Mouse (Mus musculus) cerebellum, postnatal 4 days (tissue): ENCODE results near the gene Lgsn.

Experiments
- DNase-seq, 2 experiments: peaks; one replicate each; pipeline ENCODE4 v3.0.0; 2022; ENCODE audit warnings: low spot score in 2 of 2, mixed read lengths in 1 of 2

The Lgsn gene

GRCm38 (mm10) chr1:31214831-31215230 is 38.6 kb downstream of the Lgsn start:
- no peak for DNase-seq

GRCm38 (mm10) chr1:31220599-31221250 is 44.5 kb downstream of the Lgsn start:
- DNase-seq = no peak

GRCm38 (mm10) chr1:31222564-31222963 is 46.4 kb downstream of the Lgsn start, which contains the start of the genes 4931428L18Rik and Pih1d3:
Gene 4931428L18Rik, minus strand, starts transcription at chr1:31222684.
Gene Pih1d3, plus strand, starts transcription at chr1:31222838.
- DNase-seq = no peak

GRCm38 (mm10) chr1:31233319-31234036 is 57.3 kb downstream of the Lgsn start:
- peak in 1 of 2 experiments; percentile 14 for DNase-seq
